Mouse (Mus musculus) hindbrain, embryonic 15.5 days (tissue): ENCODE data around the gene Polr3gl. TPM values are rescaled to one million over a fixed set of nuclear protein-coding genes. Genes with fewer than 3 reads are reported as not detected.

Experiments used
- ATAC-seq: fragments of 200-750 bp; cut with Nextera tagmentation; 2 replicates; pipeline ENCODE4 v1.8.0; 2017; ENCODE audit warnings: low read depth, moderate number of reproducible peaks, moderate TSS enrichment; ENCODE audit not compliant: low FRiP score
- H3K27ac ChIP-seq: fragments of 300-500 bp; sonication (generic); replicated peaks from 2 replicates; pipeline ENCODE4 v1.5.1; 2015; ENCODE audit warnings: mild to moderate bottlenecking, inconsistent platforms
- H3K27me3 ChIP-seq: fragments of 300-500 bp; sonication (generic); 2 replicates; pipeline ENCODE4 v1.6.1; 2015; ENCODE audit warnings: control low read depth, inconsistent platforms
- H3K36me3 ChIP-seq: fragments of 300-500 bp; sonication (generic); 2 replicates; pipeline ENCODE4 v1.6.1; 2015; ENCODE audit warnings: control low read depth, inconsistent platforms
- H3K4me1 ChIP-seq: fragments of 300-500 bp; sonication (generic); replicated peaks from 2 replicates; pipeline ENCODE4 v1.6.1; 2015; ENCODE audit warnings: control low read depth, inconsistent platforms
- H3K4me2 ChIP-seq: fragments of 300-500 bp; sonication (generic); 2 replicates; pipeline ENCODE4 v1.6.1; 2015; ENCODE audit warnings: moderate library complexity, mild to moderate bottlenecking, inconsistent platforms
- H3K4me3 ChIP-seq: fragments of 300-500 bp; sonication (generic); 2 replicates; pipeline ENCODE4 v1.5.1; 2015; ENCODE audit warnings: mild to moderate bottlenecking, inconsistent platforms
- H3K9ac ChIP-seq: fragments of 300-500 bp; sonication (generic); 2 replicates; pipeline ENCODE4 v1.6.1; 2015; ENCODE audit warnings: inconsistent platforms
- H3K9me3 ChIP-seq: fragments of 300-500 bp; sonication (generic); 2 replicates; pipeline ENCODE4 v1.6.1; 2016; ENCODE audit warnings: control low read depth, inconsistent platforms
- whole genome bisulfite sequencing: fragments of 180-500 bp; shearing (Covaris S2); methylation state at CpG from one replicate; pipeline ENCODE4 v1.1.7; 2015; 5-methylcytosine and 5-hydroxymethylcytosine counted together
- polyA plus RNA-seq: library from polyadenylated mRNA; unstranded; fragments of >200 nt; fragmentation: Nextera tagmentation; extraction: Ambion mirVana; gene quantifications from 2 replicates; pipeline ENCODE4 v1.2.1, GENCODE M21; 2015

Polr3gl gene
- polyA plus RNA-seq, result 36.8 and 38.8 TPM in 2 replicates

- Histone ChIP-seq H3K27ac (peak within 1 kb of the TSS; percentile 86), H3K9me3 (no peaks in the 10 kb centered on the region), H3K4me3 (peak within 1 kb of the TSS; percentile 72), H3K9ac (peak within 1 kb of the TSS; percentile 67), H3K4me2 (peak within 1 kb of the TSS; percentile 77), H3K4me1 (peaks cover 50% of the 10 kb centered on the region), H3K36me3 (no peaks in the 10 kb centered on the region), H3K27me3 (no peaks in the 10 kb centered on the region)
- under 1% methylated on average over 35 of the region's 38 CpGs for WGBS
- ATAC-seq, result peak; percentile 86
Observed at GRCm38 (mm10) chr3:96593790-96594560, at the start of gene Polr3gl. TSS of gene Polr3gl (minus strand) at chr3:96594181.

- WGBS, result 96% methylated on average over 1 of the region's 1 CpGs
- H3K4me3 ChIP-seq, result no peak overlapping the region
- ATAC-seq, result no peak
- H3K4me2 ChIP-seq, result no peak overlapping the region
- peaks cover 18% of the 10 kb centered on the region for H3K4me1 ChIP-seq
- H3K36me3 ChIP-seq, result peaks cover 30% of the 10 kb centered on the region
- no peaks in the 10 kb centered on the region for H3K9me3 ChIP-seq
- no peaks in the 10 kb centered on the region for H3K27me3 ChIP-seq
- H3K9ac ChIP-seq, result no peak overlapping the region
- H3K27ac ChIP-seq, result no peak overlapping the region
Observed at GRCm38 (mm10) chr3:96639219-96639618, 45.2 kb upstream of the Polr3gl start.

DNA sequence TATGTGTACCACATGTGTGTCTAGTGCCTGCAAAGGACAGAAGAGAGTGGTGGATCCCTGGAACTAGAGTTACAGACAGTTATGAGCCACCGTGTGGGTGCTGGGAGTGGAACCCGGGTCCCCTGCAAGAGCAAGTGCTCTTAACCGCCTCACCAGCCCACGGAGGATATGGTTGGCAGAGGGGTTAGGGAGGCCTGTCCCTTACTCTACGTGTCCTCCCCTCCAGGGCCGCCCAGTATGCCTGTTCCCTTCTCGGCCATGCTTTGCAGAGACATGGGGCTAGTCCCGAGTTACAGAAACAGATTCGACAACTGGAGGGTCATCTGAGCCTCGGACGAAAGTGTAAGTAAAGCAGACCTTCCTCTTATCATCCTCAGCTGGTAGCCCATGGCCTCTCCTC lies 42.5 kb upstream of the Polr3gl start:
- H3K27ac ChIP-seq, result no peak overlapping the region
- H3K9me3 ChIP-seq, result no peaks in the 10 kb centered on the region
- peak overlapping the region; percentile 83 for H3K4me3 ChIP-seq
- WGBS, result 65% methylated on average over 11 of the region's 11 CpGs
- H3K36me3 ChIP-seq, result peaks cover 34% of the 10 kb centered on the region
- peak overlapping the region; percentile 93 for H3K9ac ChIP-seq
- H3K27me3 ChIP-seq, result no peaks in the 10 kb centered on the region
- peaks cover 20% of the 10 kb centered on the region for H3K4me1 ChIP-seq
- no peak for ATAC-seq
- peak overlapping the region; percentile 93 for H3K4me2 ChIP-seq

DNA sequence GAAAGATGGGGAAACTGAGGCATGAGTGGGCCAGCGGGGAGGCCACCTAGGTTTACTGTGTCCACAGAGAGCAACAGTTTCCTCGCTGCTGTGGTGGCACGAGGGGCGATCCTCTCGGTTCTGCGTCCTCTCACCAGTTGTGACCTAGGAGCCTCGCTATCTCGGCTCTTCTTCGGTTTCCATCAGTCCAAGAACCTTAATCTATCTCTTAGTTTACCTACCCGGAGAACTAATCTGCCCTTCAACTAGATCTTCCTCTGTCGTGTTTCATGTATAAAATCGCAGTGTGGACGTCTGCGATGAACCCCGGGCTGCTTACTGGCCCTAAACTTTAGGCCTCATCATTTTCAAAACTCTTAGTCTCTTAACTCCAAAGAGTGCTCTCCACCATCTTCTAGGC lies 41.9 kb upstream of the Polr3gl start:
- Histone ChIP-seq H3K9me3 (no peaks in the 10 kb centered on the region), H3K27ac (peak overlapping the region; percentile 85), H3K27me3 (no peaks in the 10 kb centered on the region), H3K4me2 (peak overlapping the region; percentile 93), H3K4me1 (peaks cover 25% of the 10 kb centered on the region), H3K36me3 (peaks cover 39% of the 10 kb centered on the region), H3K4me3 (peak overlapping the region; percentile 83), H3K9ac (peak overlapping the region; percentile 93)
- WGBS, result 10% methylated on average over 15 of the region's 15 CpGs
- no peak for ATAC-seq

DNA sequence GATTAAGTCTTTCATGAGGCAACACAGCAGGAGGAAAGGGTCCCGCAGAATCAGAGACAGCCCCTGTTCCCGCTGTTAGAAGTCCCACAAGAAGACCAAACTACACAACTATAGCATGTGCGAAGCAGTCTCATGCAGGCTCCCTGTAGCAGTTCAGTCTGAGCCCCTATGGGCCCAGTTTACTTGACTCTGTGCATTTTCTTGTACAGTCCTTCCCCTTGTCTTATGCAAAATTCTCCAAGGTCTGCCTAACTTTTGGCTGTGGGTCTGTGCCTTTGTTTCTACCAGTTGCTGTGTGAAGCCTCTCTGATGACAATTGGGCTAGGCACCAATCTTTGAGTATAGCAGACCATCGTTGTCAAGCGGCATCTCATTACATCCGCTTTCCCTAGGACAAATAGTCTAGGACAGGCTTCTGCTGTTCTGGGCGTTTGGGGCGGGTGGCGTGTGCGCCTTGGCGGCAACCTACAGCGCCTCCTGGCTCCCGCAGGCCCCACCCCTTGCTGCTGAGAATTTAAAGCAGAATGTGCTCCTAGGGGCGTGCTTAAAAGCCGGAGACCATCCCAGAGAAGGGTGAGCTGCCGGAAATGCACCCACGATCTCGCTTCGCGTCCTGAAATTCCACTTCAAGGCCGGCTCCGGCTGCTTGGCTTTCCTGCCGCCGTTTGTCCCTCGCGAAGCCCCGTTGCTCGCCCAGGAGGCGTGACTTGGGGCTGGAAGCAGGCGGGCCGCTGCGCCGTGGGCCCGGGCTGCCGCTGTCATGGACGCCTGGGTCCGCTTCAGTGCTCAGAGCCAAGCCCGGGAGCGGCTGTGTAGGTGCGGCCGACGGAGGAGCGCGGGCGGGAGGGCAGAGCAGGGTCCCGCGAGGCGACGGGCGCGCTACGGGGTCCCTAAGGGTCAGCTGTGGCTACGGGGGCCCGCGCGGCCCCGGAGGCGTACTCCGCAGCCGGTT lies 41.2 kb upstream of the Polr3gl start, which contains the start of the genes Pex11b and Gm42957:
Pex11b (plus strand) TSS at position 449 of the 952 bp plus-strand sequence.
Gm42957 (plus strand) TSS at position 547 of the 952 bp plus-strand sequence.
- under 1% methylated on average over 60 of the region's 60 CpGs for WGBS
- peak; percentile 89 for ATAC-seq
- no peaks in the 10 kb centered on the region for H3K9me3 ChIP-seq
- peak within 1 kb of the TSS; percentile 85 for H3K27ac ChIP-seq
- peak within 1 kb of the TSS; percentile 93 for H3K4me2 ChIP-seq
- H3K27me3 ChIP-seq, result no peaks in the 10 kb centered on the region
- peaks cover 35% of the 10 kb centered on the region for H3K36me3 ChIP-seq
- peak within 1 kb of the TSS; percentile 83 for H3K4me3 ChIP-seq
- peak within 1 kb of the TSS; percentile 93 for H3K9ac ChIP-seq
- H3K4me1 ChIP-seq, result peaks cover 32% of the 10 kb centered on the region

DNA sequence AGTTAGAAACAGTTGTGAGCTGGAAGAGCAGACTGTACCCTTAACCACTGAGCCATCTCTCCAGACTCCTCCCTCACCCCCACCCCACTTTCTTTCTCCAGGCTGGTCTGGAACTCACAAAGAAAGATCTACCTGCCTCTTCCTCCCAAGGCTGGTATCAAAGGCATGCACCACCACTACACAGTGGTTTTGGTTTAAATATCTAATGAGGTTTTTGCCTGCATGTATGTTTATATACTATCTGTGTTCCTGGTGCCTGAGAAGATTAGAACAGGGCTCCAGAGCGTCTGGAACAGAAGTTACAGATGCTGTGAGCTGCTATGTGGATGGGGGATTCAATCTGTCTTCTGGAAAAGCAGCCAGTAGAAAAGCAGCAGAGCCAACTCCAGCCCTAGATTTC lies 40.0 kb upstream of the Polr3gl start:
- no peak overlapping the region for H3K4me2 ChIP-seq
- H3K27me3 ChIP-seq, result no peaks in the 10 kb centered on the region
- ATAC-seq, result no peak
- H3K36me3 ChIP-seq, result peaks cover 27% of the 10 kb centered on the region
- no peak overlapping the region for H3K4me3 ChIP-seq
- no peak overlapping the region for H3K27ac ChIP-seq
- no peak overlapping the region for H3K9ac ChIP-seq
- H3K4me1 ChIP-seq, result peaks cover 36% of the 10 kb centered on the region
- H3K9me3 ChIP-seq, result no peaks in the 10 kb centered on the region
- 79% methylated on average over 1 of the region's 1 CpGs for WGBS

DNA sequence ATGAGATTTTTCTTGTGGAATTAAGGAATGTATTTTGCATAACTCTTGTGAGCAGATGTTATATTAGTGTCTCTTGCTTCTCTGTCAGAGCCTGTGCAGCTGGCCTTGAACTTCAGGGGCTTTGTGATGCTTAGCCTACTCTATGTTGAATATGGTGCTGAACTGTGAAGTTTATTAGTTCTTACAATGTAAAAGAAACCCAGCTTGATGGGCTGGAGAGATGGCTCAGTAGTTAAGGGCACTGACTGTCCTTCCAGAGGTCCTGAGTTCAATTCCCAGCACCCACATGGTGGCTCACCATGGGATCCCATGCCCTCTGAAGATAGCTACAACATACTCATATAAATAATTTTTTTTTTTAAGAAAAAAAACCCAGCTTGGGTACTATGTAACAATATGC lies 38.1 kb upstream of the Polr3gl start:
- no peak overlapping the region for H3K9ac ChIP-seq
- peaks cover 39% of the 10 kb centered on the region for H3K4me1 ChIP-seq
- peaks cover 18% of the 10 kb centered on the region for H3K36me3 ChIP-seq
- no peaks in the 10 kb centered on the region for H3K9me3 ChIP-seq
- ATAC-seq, result no peak
- H3K4me2 ChIP-seq, result no peak overlapping the region
- no peak overlapping the region for H3K4me3 ChIP-seq
- H3K27me3 ChIP-seq, result no peaks in the 10 kb centered on the region
- H3K27ac ChIP-seq, result no peak overlapping the region

- peak; percentile 94 for ATAC-seq
Observed at GRCm38 (mm10) chr3:96629729-96630600, 36.0 kb upstream of the Polr3gl start, which contains the start of gene Rbm8a. TSS of gene Rbm8a (plus strand) at chr3:96629933.

DNA sequence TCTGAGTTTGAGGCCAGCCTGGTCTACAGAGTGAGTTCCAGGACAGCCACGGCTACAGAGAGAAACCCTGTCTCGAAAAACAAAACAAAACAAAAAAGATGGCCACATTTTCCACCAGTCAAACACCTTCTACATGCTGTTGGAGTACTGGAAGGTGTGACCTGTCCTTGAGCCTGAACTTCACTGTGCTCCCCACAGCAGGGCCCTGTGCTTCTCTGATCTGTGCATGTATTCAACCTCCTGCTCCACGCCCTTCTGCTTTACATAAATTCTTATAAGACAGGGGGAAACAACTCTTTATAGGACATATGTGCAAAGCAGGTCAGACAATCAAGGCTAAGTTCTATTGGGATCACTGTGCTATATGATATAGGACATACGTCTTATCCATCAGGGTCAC lies 29.2 kb upstream of the Polr3gl start:
- no peaks in the 10 kb centered on the region for H3K9me3 ChIP-seq
- H3K27ac ChIP-seq, result no peak overlapping the region
- H3K4me3 ChIP-seq, result no peak overlapping the region
- no peaks in the 10 kb centered on the region for H3K4me1 ChIP-seq
- peaks cover 67% of the 10 kb centered on the region for H3K36me3 ChIP-seq
- H3K9ac ChIP-seq, result no peak overlapping the region
- no peaks in the 10 kb centered on the region for H3K27me3 ChIP-seq
- 97% methylated on average over 4 of the region's 4 CpGs for WGBS
- no peak overlapping the region for H3K4me2 ChIP-seq
- no peak for ATAC-seq

More at GRCm38 (mm10) chr3:96629729-96630600, 36.0 kb upstream of the Polr3gl start, which contains the start of gene Rbm8a:
- Histone ChIP-seq H3K27me3 (no peaks in the 10 kb centered on the region), H3K9me3 (no peaks in the 10 kb centered on the region), H3K36me3 (peaks cover 34% of the 10 kb centered on the region), H3K27ac (peak within 1 kb of the TSS; percentile 79), H3K9ac (peak within 1 kb of the TSS; percentile 82), H3K4me3 (peak within 1 kb of the TSS; percentile 70), H3K4me2 (peak within 1 kb of the TSS; percentile 71), H3K4me1 (peaks cover 26% of the 10 kb centered on the region)
- under 1% methylated on average over 48 of the region's 48 CpGs for WGBS

DNA sequence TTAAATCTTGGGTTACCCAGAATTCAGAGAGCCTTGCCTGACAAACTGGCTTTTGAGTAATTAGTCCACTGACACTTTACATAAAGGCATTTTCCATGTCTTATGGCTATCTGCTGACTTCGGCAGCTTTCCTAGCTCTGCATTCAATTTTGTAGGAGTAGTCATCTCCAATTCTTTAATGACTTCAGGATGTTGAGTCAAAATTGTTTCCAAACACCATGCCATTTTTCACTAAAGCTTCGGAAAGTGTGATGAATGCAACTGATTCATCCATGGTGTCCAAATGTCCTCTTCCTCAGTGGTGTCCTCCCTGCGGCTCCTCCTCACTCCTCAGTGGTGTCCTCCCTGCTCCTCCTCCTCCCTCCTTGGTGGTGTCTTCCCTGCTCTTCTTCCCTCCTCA lies 24.0 kb upstream of the Polr3gl start:
- Histone ChIP-seq H3K4me1 (no peaks in the 10 kb centered on the region), H3K4me2 (no peak overlapping the region), H3K36me3 (peaks cover 66% of the 10 kb centered on the region), H3K9me3 (no peaks in the 10 kb centered on the region), H3K9ac (no peak overlapping the region), H3K27ac (no peak overlapping the region), H3K27me3 (no peaks in the 10 kb centered on the region), H3K4me3 (no peak overlapping the region)
- WGBS, result 95% methylated on average over 3 of the region's 3 CpGs
- no peak for ATAC-seq

GRCm38 (mm10) chr3:96606618-96607017 lies 12.6 kb upstream of the Polr3gl start:
- Histone ChIP-seq H3K9ac (no peak overlapping the region), H3K4me3 (no peak overlapping the region), H3K27me3 (no peaks in the 10 kb centered on the region), H3K9me3 (no peaks in the 10 kb centered on the region), H3K4me1 (peaks cover 44% of the 10 kb centered on the region), H3K27ac (no peak overlapping the region), H3K4me2 (no peak overlapping the region), H3K36me3 (no peaks in the 10 kb centered on the region)
- 88% methylated on average over 4 of the region's 4 CpGs for WGBS
- no peak for ATAC-seq
